Mouse (Mus musculus): ENCODE measurements around the gene Edc4. TPM values are rescaled to one million over a fixed set of nuclear protein-coding genes. Genes with fewer than 3 reads are reported as not detected.
"Not testable (repeated sequence)": the region's sequence is repeated elsewhere in the genome, so short reads cannot be mapped to it uniquely, and the experiment has no call there.

Gene Edc4
- polyA plus RNA-seq (2014; fragmentation: Nextera tagmentation; extraction: Ambion mirVana), result 50.0 and 50.5 TPM in 2 replicates

GRCm38 (mm10) chr8:105880754-105881520 is at the start of gene Edc4:
Gene Edc4 (plus strand): TSS chr8:105880881.
- Histone ChIP-seq H3K36me3 (ENCODE audit: control insufficient read depth, insufficient read depth, low read length) (peaks cover 27% of the 10 kb centered on the region), H3K27ac (ENCODE audit: low read depth, low read length) (no peak within 1 kb of the TSS)
- WGBS, result under 1% methylated on average over 45 of the region's 45 CpGs

GRCm38 (mm10) chr8:105833740-105834139 is 46.9 kb upstream of the Edc4 start:
- DNase-seq (ENCODE audit: low spot score); H3K27me3 ChIP-seq (ENCODE audit: control insufficient read depth, insufficient read depth, low read length); H3K4me1 ChIP-seq (ENCODE audit: control insufficient read depth, insufficient read depth, low read length); H3K27ac ChIP-seq (ENCODE audit: low read depth, low read length); ATAC-seq (ENCODE audit: insufficient read depth, low FRiP score, low TSS enrichment); H3K4me2 ChIP-seq (ENCODE audit: low read depth); H3K9ac ChIP-seq (ENCODE audit: low read length); H3K9me3 ChIP-seq (ENCODE audit: control insufficient read depth, low read length); H3K4me3 ChIP-seq (ENCODE audit: low read depth, low read length); H3K36me3 ChIP-seq (ENCODE audit: control insufficient read depth, insufficient read depth, low read length): not testable (repeated sequence)
- 89% methylated on average over 2 of the region's 2 CpGs for WGBS

More at GRCm38 (mm10) chr8:105880754-105881520, at the start of gene Edc4:
- DNase-seq (ENCODE audit: low spot score), result peak; percentile 85
- peaks cover 10% of the 10 kb centered on the region for H3K4me1 ChIP-seq (ENCODE audit: control insufficient read depth, insufficient read depth, low read length)
- H3K4me3 ChIP-seq (ENCODE audit: low read depth, low read length), result peak within 1 kb of the TSS; percentile 95
- H3K9ac ChIP-seq (ENCODE audit: low read length), result peak within 1 kb of the TSS; percentile 94
- peak within 1 kb of the TSS; percentile 76 for H3K4me2 ChIP-seq (ENCODE audit: low read depth)
- no peaks in the 10 kb centered on the region for H3K9me3 ChIP-seq (ENCODE audit: control insufficient read depth, low read length)
- peak; percentile 83 for ATAC-seq (ENCODE audit: insufficient read depth, low FRiP score, low TSS enrichment)
- no peaks in the 10 kb centered on the region for H3K27me3 ChIP-seq (ENCODE audit: control insufficient read depth, insufficient read depth, low read length)

- no peak overlapping the region for H3K4me2 ChIP-seq (ENCODE audit: low read depth)
- DNase-seq (ENCODE audit: low spot score), result peak; percentile 50
- H3K4me1 ChIP-seq (ENCODE audit: control insufficient read depth, insufficient read depth, low read length), result no peaks in the 10 kb centered on the region
- no peak for ATAC-seq (ENCODE audit: insufficient read depth, low FRiP score, low TSS enrichment)
- H3K9ac ChIP-seq (ENCODE audit: low read length), result no peak overlapping the region
- 29% methylated on average over 11 of the region's 11 CpGs for WGBS
- H3K27ac ChIP-seq (ENCODE audit: low read depth, low read length), result no peak overlapping the region
- H3K36me3 ChIP-seq (ENCODE audit: control insufficient read depth, insufficient read depth, low read length), result no peaks in the 10 kb centered on the region
- H3K4me3 ChIP-seq (ENCODE audit: low read depth, low read length), result no peak overlapping the region
- H3K27me3 ChIP-seq (ENCODE audit: control insufficient read depth, insufficient read depth, low read length), result no peaks in the 10 kb centered on the region
- H3K9me3 ChIP-seq (ENCODE audit: control insufficient read depth, low read length), result no peaks in the 10 kb centered on the region
Observed at GRCm38 (mm10) chr8:105835318-105835717, 45.4 kb upstream of the Edc4 start.

GRCm38 (mm10) chr8:105836991-105837390 is 43.7 kb upstream of the Edc4 start:
- H3K4me2 ChIP-seq (ENCODE audit: low read depth), result no peak overlapping the region
- H3K9ac ChIP-seq (ENCODE audit: low read length), result no peak overlapping the region
- H3K9me3 ChIP-seq (ENCODE audit: control insufficient read depth, low read length), result no peaks in the 10 kb centered on the region
- no peak overlapping the region for H3K4me3 ChIP-seq (ENCODE audit: low read depth, low read length)
- no peak for DNase-seq (ENCODE audit: low spot score)
- no peak overlapping the region for H3K27ac ChIP-seq (ENCODE audit: low read depth, low read length)
- 89% methylated on average over 6 of the region's 6 CpGs for WGBS
- no peak for ATAC-seq (ENCODE audit: insufficient read depth, low FRiP score, low TSS enrichment)
- no peaks in the 10 kb centered on the region for H3K36me3 ChIP-seq (ENCODE audit: control insufficient read depth, insufficient read depth, low read length)
- H3K27me3 ChIP-seq (ENCODE audit: control insufficient read depth, insufficient read depth, low read length), result no peaks in the 10 kb centered on the region
- H3K4me1 ChIP-seq (ENCODE audit: control insufficient read depth, insufficient read depth, low read length), result no peaks in the 10 kb centered on the region

- 91% methylated on average over 5 of the region's 5 CpGs for WGBS
- H3K27me3 ChIP-seq (ENCODE audit: control insufficient read depth, insufficient read depth, low read length), result no peaks in the 10 kb centered on the region
- H3K36me3 ChIP-seq (ENCODE audit: control insufficient read depth, insufficient read depth, low read length), result peaks cover 5% of the 10 kb centered on the region
- no peak overlapping the region for H3K9ac ChIP-seq (ENCODE audit: low read length)
- no peak overlapping the region for H3K27ac ChIP-seq (ENCODE audit: low read depth, low read length)
- no peak overlapping the region for H3K4me2 ChIP-seq (ENCODE audit: low read depth)
- H3K9me3 ChIP-seq (ENCODE audit: control insufficient read depth, low read length), result no peaks in the 10 kb centered on the region
- DNase-seq (ENCODE audit: low spot score) (no peak), ATAC-seq (ENCODE audit: insufficient read depth, low FRiP score, low TSS enrichment) (no peak)
- no peak overlapping the region for H3K4me3 ChIP-seq (ENCODE audit: low read depth, low read length)
- H3K4me1 ChIP-seq (ENCODE audit: control insufficient read depth, insufficient read depth, low read length), result no peaks in the 10 kb centered on the region
Observed at GRCm38 (mm10) chr8:105839209-105839608, 41.5 kb upstream of the Edc4 start.

GRCm38 (mm10) chr8:105846678-105847077 is 34.0 kb upstream of the Edc4 start:
- H3K27me3 ChIP-seq (ENCODE audit: control insufficient read depth, insufficient read depth, low read length), result no peaks in the 10 kb centered on the region
- 94% methylated on average over 11 of the region's 11 CpGs for WGBS
- ATAC-seq (ENCODE audit: insufficient read depth, low FRiP score, low TSS enrichment) (no peak), DNase-seq (ENCODE audit: low spot score) (no peak)
- H3K4me3 ChIP-seq (ENCODE audit: low read depth, low read length), result no peak overlapping the region
- peaks cover 26% of the 10 kb centered on the region for H3K36me3 ChIP-seq (ENCODE audit: control insufficient read depth, insufficient read depth, low read length)
- no peak overlapping the region for H3K27ac ChIP-seq (ENCODE audit: low read depth, low read length)
- no peak overlapping the region for H3K9ac ChIP-seq (ENCODE audit: low read length)
- H3K4me2 ChIP-seq (ENCODE audit: low read depth), result no peak overlapping the region
- H3K4me1 ChIP-seq (ENCODE audit: control insufficient read depth, insufficient read depth, low read length), result peaks cover 6% of the 10 kb centered on the region; the same call in 1 of the 2 replicates
- H3K9me3 ChIP-seq (ENCODE audit: control insufficient read depth, low read length), result no peaks in the 10 kb centered on the region

- ATAC-seq (ENCODE audit: insufficient read depth, low FRiP score, low TSS enrichment) (no peak), DNase-seq (ENCODE audit: low spot score) (no peak)
- Histone ChIP-seq H3K36me3 (ENCODE audit: control insufficient read depth, insufficient read depth, low read length) (peaks cover 15% of the 10 kb centered on the region), H3K9ac (ENCODE audit: low read length) (no peak overlapping the region), H3K27ac (ENCODE audit: low read depth, low read length) (no peak overlapping the region), H3K9me3 (ENCODE audit: control insufficient read depth, low read length) (no peaks in the 10 kb centered on the region), H3K4me1 (ENCODE audit: control insufficient read depth, insufficient read depth, low read length) (peaks cover 6% of the 10 kb centered on the region; the same call in 1 of the 2 replicates), H3K27me3 (ENCODE audit: control insufficient read depth, insufficient read depth, low read length) (no peaks in the 10 kb centered on the region), H3K4me2 (ENCODE audit: low read depth) (no peak overlapping the region), H3K4me3 (ENCODE audit: low read depth, low read length) (no peak overlapping the region)
- WGBS, result 81% methylated on average over 4 of the region's 4 CpGs
Observed at GRCm38 (mm10) chr8:105850014-105850413, 30.7 kb upstream of the Edc4 start.

GRCm38 (mm10) chr8:105850611-105851010 is 30.1 kb upstream of the Edc4 start:
- peaks cover 12% of the 10 kb centered on the region for H3K36me3 ChIP-seq (ENCODE audit: control insufficient read depth, insufficient read depth, low read length)
- 0 out of 2 replicates have a peak overlapping the region, but pooled peaks have one; percentile 8 for H3K4me3 ChIP-seq (ENCODE audit: low read depth, low read length)
- peaks cover 6% of the 10 kb centered on the region; the same call in 1 of the 2 replicates for H3K4me1 ChIP-seq (ENCODE audit: control insufficient read depth, insufficient read depth, low read length)
- no peak for ATAC-seq (ENCODE audit: insufficient read depth, low FRiP score, low TSS enrichment)
- no peaks in the 10 kb centered on the region for H3K27me3 ChIP-seq (ENCODE audit: control insufficient read depth, insufficient read depth, low read length)
- peak overlapping the region; percentile 18 for H3K4me2 ChIP-seq (ENCODE audit: low read depth)
- no peak for DNase-seq (ENCODE audit: low spot score)
- H3K27ac ChIP-seq (ENCODE audit: low read depth, low read length), result no peak overlapping the region
- H3K9ac ChIP-seq (ENCODE audit: low read length), result no peak overlapping the region
- no peaks in the 10 kb centered on the region for H3K9me3 ChIP-seq (ENCODE audit: control insufficient read depth, low read length)
- 83% methylated on average over 7 of the region's 7 CpGs for WGBS

- Histone ChIP-seq H3K36me3 (ENCODE audit: control insufficient read depth, insufficient read depth, low read length) (peaks cover 8% of the 10 kb centered on the region), H3K4me2 (ENCODE audit: low read depth) (peak overlapping the region; percentile 60), H3K27ac (ENCODE audit: low read depth, low read length) (no peak overlapping the region), H3K4me1 (ENCODE audit: control insufficient read depth, insufficient read depth, low read length) (peaks cover 13% of the 10 kb centered on the region), H3K9ac (ENCODE audit: low read length) (peak overlapping the region; percentile 80), H3K4me3 (ENCODE audit: low read depth, low read length) (peak overlapping the region; percentile 84), H3K27me3 (ENCODE audit: control insufficient read depth, insufficient read depth, low read length) (no peaks in the 10 kb centered on the region), H3K9me3 (ENCODE audit: control insufficient read depth, low read length) (no peaks in the 10 kb centered on the region)
- ATAC-seq (ENCODE audit: insufficient read depth, low FRiP score, low TSS enrichment) (peak; percentile 61), DNase-seq (ENCODE audit: low spot score) (peak; percentile 94)
- WGBS, result 0% methylated on average over 34 of the region's 34 CpGs
Observed at GRCm38 (mm10) chr8:105851651-105852143, 29.0 kb upstream of the Edc4 start.
